Mouse (Mus musculus) liver, embryonic 16.5 days (tissue): ENCODE results near the gene Fbxl18. TPM values are rescaled to one million over a fixed set of nuclear protein-coding genes. Genes with fewer than 3 reads are reported as not detected.
"Not testable (repeated sequence)": the region's sequence is repeated elsewhere in the genome, so short reads cannot be mapped to it uniquely, and the experiment has no call there.

Experiments
- ATAC-seq: fragments of 200-750 bp; cut with Nextera tagmentation; 2 replicates; pipeline ENCODE4 v1.8.0; 2017; ENCODE audit warnings: low read depth, mild to moderate bottlenecking, moderate number of reproducible peaks, moderate library complexity
- H3K27ac ChIP-seq: fragments of 300-500 bp; sonication (generic); 2 replicates; pipeline ENCODE4 v1.5.1; 2014; ENCODE audit warnings: mild to moderate bottlenecking, low read length
- H3K27me3 ChIP-seq: fragments of 300-500 bp; sonication (generic); 2 replicates; pipeline ENCODE4 v1.6.1; 2014; ENCODE audit warnings: low read depth, low read length, mixed read lengths; ENCODE audit not compliant: control insufficient read depth, insufficient read depth
- H3K36me3 ChIP-seq: fragments of 300-500 bp; sonication (generic); 2 replicates; pipeline ENCODE4 v1.6.1; 2014; ENCODE audit warnings: mild to moderate bottlenecking; ENCODE audit not compliant: control insufficient read depth, insufficient read depth
- H3K4me1 ChIP-seq: fragments of 300-500 bp; sonication (generic); 2 replicates; pipeline ENCODE4 v1.6.1; 2014; ENCODE audit warnings: low read depth, low read length, mixed read lengths; ENCODE audit not compliant: control insufficient read depth
- H3K4me2 ChIP-seq: fragments of 300-500 bp; sonication (generic); 2 replicates; pipeline ENCODE4 v1.6.1; 2014; ENCODE audit warnings: low read depth, low read length, mixed read lengths
- H3K4me3 ChIP-seq: fragments of 300-500 bp; sonication (generic); 2 replicates; pipeline ENCODE4 v1.5.1; 2014; ENCODE audit warnings: low read depth, mild to moderate bottlenecking, low read length
- H3K9ac ChIP-seq: fragments of 300-500 bp; sonication (generic); 2 replicates; pipeline ENCODE4 v1.6.1; 2014; ENCODE audit warnings: low read depth, low read length
- H3K9me3 ChIP-seq: fragments of 300-500 bp; sonication (generic); replicated peaks from 2 replicates; pipeline ENCODE4 v1.6.1; 2016; ENCODE audit warnings: low read length; ENCODE audit not compliant: control insufficient read depth
- WGBS: fragments of 180-500 bp; shearing (Covaris S2); extraction: QIAGEN DNeasy Blood & Tissue Kit; methylation state at CpG from one replicate; pipeline ENCODE4 v1.1.7; 2014; ENCODE audit not compliant: insufficient replicate concordance; 5-methylcytosine and 5-hydroxymethylcytosine counted together
- polyA plus RNA-seq: library from polyadenylated mRNA; unstranded; fragments of >200 nt; fragmentation: Nextera tagmentation; extraction: Ambion mirVana; gene quantifications from 2 replicates; pipeline ENCODE4 v1.2.1, GENCODE M21; 2015

Gene Fbxl18
- polyA plus RNA-seq, 1 experiment from 2014 or later, result 2.7 TPM

DNA sequence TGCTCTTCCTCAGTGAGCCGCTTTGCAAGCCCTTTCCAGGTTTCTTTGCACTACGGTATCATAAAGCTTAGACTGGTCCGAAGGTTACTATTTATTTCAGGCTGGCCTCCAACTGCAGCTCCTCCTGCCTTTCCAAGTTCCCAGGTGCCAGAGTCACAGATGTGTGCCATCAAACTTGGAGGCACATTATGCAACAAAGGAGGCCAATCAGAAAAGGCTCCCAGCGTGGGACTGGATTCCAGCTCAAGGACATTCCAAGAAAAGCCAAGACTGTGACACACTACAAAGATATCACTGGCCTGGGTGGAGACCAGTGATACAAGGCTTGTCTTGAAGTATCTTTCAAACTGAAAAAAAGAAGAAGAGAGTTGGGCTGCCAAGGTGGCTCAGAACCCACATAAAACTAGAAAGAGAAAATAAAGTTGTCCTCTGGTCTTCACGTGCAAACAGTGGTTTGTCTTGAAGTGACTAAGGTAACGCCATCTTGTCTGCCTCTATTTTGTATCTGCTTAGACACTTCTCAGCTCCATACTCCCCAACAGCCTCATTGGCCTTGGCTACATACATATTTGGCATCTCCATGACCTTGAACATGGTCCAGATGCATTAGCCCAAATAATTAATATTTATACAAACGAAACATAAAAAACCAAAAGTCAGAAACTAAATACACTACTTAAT is 2.5 kb upstream of the Fbxl18 start:
- WGBS, result 78% methylated on average over 7 of the region's 7 CpGs
- Histone ChIP-seq H3K4me3 (no peak overlapping the region), H3K9me3 (no peaks in the 10 kb centered on the region), H3K27me3 (no peaks in the 10 kb centered on the region), H3K4me1 (peaks cover 21% of the 10 kb centered on the region), H3K4me2 (no peak overlapping the region), H3K36me3 (peaks cover 26% of the 10 kb centered on the region), H3K27ac (no peak overlapping the region), H3K9ac (no peak overlapping the region)
- ATAC-seq, result no peak

DNA sequence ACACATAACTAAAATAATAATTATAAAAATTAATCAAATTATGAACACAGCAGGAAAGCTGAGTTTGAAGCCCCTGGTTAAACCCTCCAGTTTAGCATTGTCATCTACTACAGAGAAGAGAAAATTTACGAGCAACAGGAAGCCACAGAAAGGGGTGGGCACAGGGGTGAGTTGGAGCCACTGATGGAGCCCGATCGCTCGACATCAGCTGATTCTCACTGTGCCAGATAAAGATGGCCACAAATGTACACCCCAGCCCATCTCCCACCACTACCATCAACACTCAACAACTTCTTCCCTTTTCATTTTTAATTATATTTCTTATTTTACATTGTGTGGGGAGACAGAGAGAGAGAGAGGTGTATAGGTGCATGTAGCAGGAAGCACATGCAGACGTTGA is 1.5 kb upstream of the Fbxl18 start:
- 31% methylated on average over 5 of the region's 5 CpGs for WGBS
- no peak for ATAC-seq
- Histone ChIP-seq H3K9ac (no peak overlapping the region), H3K27me3 (no peaks in the 10 kb centered on the region), H3K36me3 (peaks cover 16% of the 10 kb centered on the region), H3K27ac (no peak overlapping the region), H3K4me1 (peaks cover 21% of the 10 kb centered on the region), H3K9me3 (no peaks in the 10 kb centered on the region), H3K4me3 (no peak overlapping the region), H3K4me2 (no peak overlapping the region)

DNA sequence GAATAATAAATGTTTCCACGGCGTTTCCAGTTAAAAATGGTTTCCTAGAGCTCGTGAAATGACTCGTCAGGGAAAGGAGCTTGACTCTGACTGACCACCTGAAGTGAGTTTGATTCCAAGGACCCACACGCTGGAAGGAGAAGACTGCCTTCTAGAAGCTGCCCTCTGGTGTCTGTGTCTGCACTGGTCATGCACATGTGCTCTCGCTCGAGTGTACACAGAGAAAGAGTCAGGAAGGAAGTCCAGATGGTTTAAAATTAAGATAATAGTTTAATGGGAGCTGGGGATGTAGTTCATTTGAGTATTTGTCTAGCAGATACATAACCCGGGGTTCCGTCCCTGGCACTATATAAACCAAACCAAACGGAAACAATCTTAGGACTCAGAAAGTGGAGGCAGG is 971 bp upstream of the Fbxl18 start:
- peaks cover 21% of the 10 kb centered on the region for H3K4me1 ChIP-seq
- peak overlapping the region; percentile 87; the same call in 1 of the 2 replicates for H3K4me3 ChIP-seq
- H3K4me2 ChIP-seq, result peak overlapping the region; percentile 96
- WGBS, result 29% methylated on average over 10 of the region's 10 CpGs
- H3K9me3 ChIP-seq, result no peaks in the 10 kb centered on the region
- H3K36me3 ChIP-seq, result peaks cover 11% of the 10 kb centered on the region
- no peak for ATAC-seq
- no peak overlapping the region for H3K27ac ChIP-seq
- H3K27me3 ChIP-seq, result no peaks in the 10 kb centered on the region
- H3K9ac ChIP-seq, result no peak overlapping the region

DNA sequence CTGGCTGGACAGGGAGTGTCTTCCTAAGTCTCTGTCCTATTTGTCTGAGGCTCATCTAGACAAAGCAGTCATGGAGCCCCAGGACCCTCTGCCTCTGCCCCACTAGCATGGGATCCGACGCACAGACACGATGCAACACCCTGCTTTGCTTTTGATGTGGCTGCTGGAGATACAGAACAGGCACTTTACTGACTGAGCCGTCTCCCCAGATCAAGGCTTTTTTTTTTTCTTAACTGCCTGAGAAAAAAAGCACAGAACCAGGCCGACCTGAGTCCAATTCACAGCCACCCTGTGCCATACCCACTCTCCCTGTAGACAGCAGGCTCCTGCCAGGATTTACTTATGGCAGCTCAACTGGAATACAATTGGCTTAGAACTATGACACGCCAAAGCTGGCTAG is 3.8 kb downstream of the Fbxl18 start:
- H3K9ac ChIP-seq, result no peak overlapping the region
- H3K4me2 ChIP-seq, result no peak overlapping the region
- H3K9me3 ChIP-seq, result no peaks in the 10 kb centered on the region
- H3K4me3 ChIP-seq, result no peak overlapping the region
- no peaks in the 10 kb centered on the region for H3K27me3 ChIP-seq
- H3K27ac ChIP-seq, result no peak overlapping the region
- ATAC-seq, result no peak
- H3K36me3 ChIP-seq, result peaks cover under 1% of the 10 kb centered on the region; the same call in 1 of the 2 replicates
- 75% methylated on average over 6 of the region's 6 CpGs for WGBS
- H3K4me1 ChIP-seq, result peaks cover 17% of the 10 kb centered on the region

DNA sequence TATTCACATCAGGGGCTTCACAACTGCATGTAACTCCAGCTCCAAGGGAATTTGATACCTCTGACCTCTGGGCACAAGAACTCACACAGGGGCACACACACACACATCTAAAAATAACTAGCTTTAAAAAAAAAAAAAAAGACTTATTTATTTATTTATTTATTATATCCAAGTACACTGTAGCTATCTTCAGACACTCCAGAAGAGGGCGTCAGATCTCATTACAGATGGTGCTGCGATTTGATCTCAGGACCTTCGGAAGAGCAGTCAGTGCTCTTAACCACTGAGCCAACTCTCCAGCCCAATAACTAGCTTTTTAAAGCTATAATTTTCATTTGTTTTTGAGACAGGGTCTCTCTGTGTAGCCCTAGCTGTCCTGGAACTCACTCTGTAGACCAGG is 7.7 kb downstream of the Fbxl18 start:
- ATAC-seq, H3K9me3 ChIP-seq, H3K4me1 ChIP-seq, H3K4me2 ChIP-seq, H3K27ac ChIP-seq, H3K36me3 ChIP-seq, H3K4me3 ChIP-seq, H3K27me3 ChIP-seq, H3K9ac ChIP-seq: not testable (repeated sequence)
- 66% methylated on average over 3 of the region's 3 CpGs for WGBS

DNA sequence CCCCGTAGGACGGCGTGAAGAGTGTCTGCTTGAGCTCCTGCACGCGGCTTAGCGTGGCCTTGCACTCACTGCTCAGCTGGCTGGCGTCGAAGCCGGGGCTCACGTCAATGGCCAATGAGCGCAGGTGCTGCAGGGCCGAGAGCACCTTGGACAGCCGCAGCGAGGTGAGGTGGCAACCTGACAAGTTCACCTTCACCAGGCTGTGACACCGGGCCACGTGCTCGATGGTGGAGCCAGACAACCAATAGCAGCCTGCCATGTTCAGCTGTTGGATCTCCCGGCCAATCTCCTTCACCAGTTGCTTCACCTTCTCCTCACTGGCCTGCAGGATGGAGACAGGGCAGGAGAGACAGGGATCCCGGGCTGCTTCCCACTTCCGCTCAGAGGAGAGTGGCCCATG is 8.5 kb downstream of the Fbxl18 start:
- H3K4me2 ChIP-seq, result no peak overlapping the region
- H3K27me3 ChIP-seq, result no peaks in the 10 kb centered on the region
- no peak overlapping the region for H3K27ac ChIP-seq
- H3K9me3 ChIP-seq, result no peaks in the 10 kb centered on the region
- H3K4me1 ChIP-seq, result no peaks in the 10 kb centered on the region
- H3K36me3 ChIP-seq, result peaks cover 8% of the 10 kb centered on the region; the same call in 1 of the 2 replicates
- no peak overlapping the region for H3K9ac ChIP-seq
- H3K4me3 ChIP-seq, result no peak overlapping the region
- WGBS, result 89% methylated on average over 20 of the region's 20 CpGs
- no peak for ATAC-seq

DNA sequence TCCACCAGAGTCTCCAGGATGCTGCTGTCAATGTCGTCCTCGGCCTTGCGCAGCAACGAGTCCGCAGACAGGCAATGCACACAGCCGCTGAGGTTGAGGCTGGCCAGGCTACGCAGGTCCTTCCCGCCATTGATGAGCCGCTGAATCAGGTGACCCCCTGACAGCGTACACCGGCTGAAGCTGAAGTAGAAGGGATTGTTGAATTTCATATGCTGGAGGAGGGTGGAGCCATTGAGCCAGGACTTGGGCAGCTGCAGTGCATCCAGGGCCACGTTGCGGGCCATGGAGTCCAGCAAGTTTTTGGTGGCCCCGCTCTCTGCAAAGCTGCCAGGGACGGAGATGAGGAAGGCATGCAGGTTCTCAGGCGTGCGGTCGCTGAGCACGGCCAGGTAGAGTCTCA is 9.0 kb downstream of the Fbxl18 start:
- Histone ChIP-seq H3K27me3 (no peaks in the 10 kb centered on the region), H3K27ac (no peak overlapping the region), H3K36me3 (peaks cover 8% of the 10 kb centered on the region; the same call in 1 of the 2 replicates), H3K9me3 (no peaks in the 10 kb centered on the region), H3K4me3 (no peak overlapping the region), H3K4me2 (no peak overlapping the region), H3K9ac (no peak overlapping the region), H3K4me1 (no peaks in the 10 kb centered on the region)
- no peak for ATAC-seq
- WGBS, result 89% methylated on average over 19 of the region's 19 CpGs

DNA sequence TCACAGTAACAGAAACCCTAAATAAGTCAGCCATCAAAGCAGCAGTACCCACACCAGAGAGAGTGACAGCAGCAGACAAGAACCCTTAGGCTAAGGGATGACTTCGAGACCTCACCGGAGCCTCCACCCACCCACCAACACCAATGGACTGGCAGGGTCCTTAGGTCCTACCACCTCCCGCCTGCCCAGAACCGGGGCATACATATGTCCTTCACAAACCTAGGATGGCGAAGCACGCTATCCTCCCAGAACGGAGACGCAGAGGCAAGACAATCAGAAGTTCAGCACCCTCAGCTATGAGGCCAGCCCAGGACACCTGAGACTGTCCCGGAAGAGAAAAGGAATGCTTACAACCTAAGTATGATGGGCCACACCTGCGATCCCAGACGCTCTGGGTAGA is 12.8 kb downstream of the Fbxl18 start:
- H3K27me3 ChIP-seq, result no peaks in the 10 kb centered on the region
- peaks cover 4% of the 10 kb centered on the region for H3K4me1 ChIP-seq
- no peak for ATAC-seq
- H3K36me3 ChIP-seq, result peaks cover 8% of the 10 kb centered on the region; the same call in 1 of the 2 replicates
- no peak overlapping the region for H3K4me2 ChIP-seq
- H3K27ac ChIP-seq, result no peak overlapping the region
- no peaks in the 10 kb centered on the region for H3K9me3 ChIP-seq
- H3K9ac ChIP-seq, result no peak overlapping the region
- no peak overlapping the region for H3K4me3 ChIP-seq
- WGBS, result 77% methylated on average over 11 of the region's 11 CpGs

DNA sequence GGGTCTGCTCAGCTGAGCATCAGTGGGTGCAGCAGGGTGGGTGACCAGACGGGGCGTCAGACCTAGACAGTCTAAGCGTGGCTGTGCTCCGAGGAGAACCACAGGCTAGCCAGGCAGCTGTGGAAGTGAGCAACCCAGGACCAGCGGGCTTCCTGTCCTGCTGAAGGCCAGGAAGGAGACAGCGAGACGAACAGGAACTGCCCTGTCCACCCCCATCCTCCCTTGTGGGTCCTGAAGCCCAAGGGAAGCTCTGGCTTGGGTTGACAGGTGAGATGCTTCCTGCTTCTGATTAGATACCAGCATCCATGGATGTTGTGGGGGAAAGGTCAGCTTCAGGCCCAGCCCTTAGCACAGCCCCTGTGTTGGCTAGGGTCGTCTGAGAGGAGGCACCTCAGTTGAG is 13.3 kb downstream of the Fbxl18 start:
- ATAC-seq, result no peak
- no peaks in the 10 kb centered on the region for H3K9me3 ChIP-seq
- H3K4me1 ChIP-seq, result peaks cover 6% of the 10 kb centered on the region
- H3K27ac ChIP-seq, result no peak overlapping the region
- H3K9ac ChIP-seq, result no peak overlapping the region
- no peak overlapping the region for H3K4me2 ChIP-seq
- 41% methylated on average over 8 of the region's 8 CpGs for WGBS
- H3K36me3 ChIP-seq, result peaks cover 8% of the 10 kb centered on the region; the same call in 1 of the 2 replicates
- no peak overlapping the region for H3K4me3 ChIP-seq
- no peaks in the 10 kb centered on the region for H3K27me3 ChIP-seq
